Mouse (Mus musculus): ENCODE measurements around the gene Psmg3. TPM values are rescaled to one million over a fixed set of nuclear protein-coding genes. Genes with fewer than 3 reads are reported as not detected.
A peak's percentile ranks its signal among the peaks of the same experiment; 100 is the strongest.

Psmg3 gene
- 10 to 100 TPM in 1 of 2 experiments, 1 to 10 TPM in 1; 9.6 to 10.2 TPM for total RNA-seq (2021)
- long read RNA-seq, experiment 1, transcript Psmg3-201 (3 exons, 883 nt) = major isoform, 11 of 13 reads
- long read RNA-seq, experiment 1, partial matches to known transcripts = 0 of 13 reads
- long read RNA-seq, experiment 1, other reads (novel, unspliced or antisense) = 0 of 13 reads
- long read RNA-seq, experiment 2, partial matches to known transcripts = 1 of 5 reads
- long read RNA-seq, experiment 2, other reads (novel, unspliced or antisense) = 0 of 5 reads

DNA sequence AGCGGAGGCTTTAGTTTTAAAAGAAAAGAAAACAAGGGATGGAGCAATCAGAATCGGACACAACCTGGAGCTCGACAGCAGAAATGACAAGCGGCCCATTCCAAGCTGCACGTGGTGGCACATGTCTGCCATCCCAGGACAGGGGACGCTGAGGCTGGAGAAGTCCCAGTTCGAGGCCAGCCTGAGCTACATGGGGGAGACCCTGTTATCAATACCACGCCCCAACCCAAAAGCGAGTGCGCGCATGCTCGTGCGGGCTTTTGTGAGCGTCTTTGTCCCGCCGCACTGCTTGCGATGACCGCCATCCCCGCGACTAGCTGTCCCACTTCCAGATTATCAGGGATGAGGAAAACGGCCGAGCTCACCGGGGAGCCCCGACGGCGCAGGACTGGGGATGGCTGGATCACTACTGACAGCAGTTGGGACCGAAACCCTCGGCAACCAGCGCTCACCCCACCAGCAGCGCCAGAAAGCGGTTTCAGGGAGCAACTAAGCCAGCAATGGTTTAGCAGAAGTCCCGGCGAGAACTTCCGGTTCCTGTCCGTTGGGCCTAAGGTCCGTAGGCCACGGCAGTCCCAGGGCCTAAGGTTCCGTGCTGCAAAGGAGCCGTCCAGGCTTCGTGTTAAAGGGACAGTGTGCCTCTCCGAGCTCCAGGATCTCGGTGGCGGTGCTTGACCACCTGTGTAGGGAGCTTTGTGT is at the start of gene Psmg3, which contains the start of gene Gm26938:
Psmg3 (minus strand) TSS at position 529 of the 699 bp plus-strand sequence.
Gm26938 (minus strand) TSS at position 51 of the 699 bp plus-strand sequence.
- peak; percentile 82 for DNase-seq

DNA sequence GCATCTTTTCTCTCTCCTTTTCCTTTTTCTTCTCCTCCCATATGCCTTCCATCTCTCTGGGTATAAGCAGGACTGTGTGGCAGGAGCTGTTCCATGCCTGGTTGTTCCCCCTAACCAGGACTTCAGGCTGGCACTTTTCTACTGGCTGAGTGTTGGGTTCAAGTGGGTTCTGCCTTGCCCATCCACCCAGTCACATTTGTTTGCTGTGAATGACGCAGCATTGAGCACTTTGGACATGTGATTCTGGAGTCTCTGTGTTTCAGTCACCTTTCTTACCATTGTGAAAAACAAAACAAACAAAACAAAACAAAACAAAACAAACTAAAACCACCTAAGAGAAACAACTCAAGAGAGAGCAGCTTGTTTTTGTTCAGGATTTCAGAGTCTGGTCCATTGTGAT is 44.8 kb upstream of the Psmg3 start:
- no peak for DNase-seq

DNA sequence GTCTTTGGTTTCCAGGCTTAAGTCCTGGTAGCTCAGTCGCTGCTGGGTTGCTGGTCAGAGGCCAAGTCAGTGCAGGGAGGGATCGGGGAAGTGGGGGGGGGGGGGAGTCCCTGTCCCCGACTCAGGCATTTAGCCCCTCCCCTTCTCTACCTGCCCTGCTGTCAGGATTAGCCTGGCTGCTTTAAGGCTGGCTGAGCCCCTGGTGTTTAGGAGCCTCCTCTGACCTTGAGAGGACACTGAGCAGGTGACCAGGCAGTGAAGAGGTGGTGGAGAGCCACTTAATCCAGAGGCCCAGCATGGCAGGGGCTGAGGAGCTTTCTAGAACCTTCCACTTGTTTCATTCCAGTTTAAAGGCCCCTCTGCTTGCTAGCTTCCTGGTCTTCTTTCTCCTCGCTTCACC is 44.2 kb upstream of the Psmg3 start:
- DNase-seq = no peak

GRCm38 (mm10) chr5:139862759-139863158 is 36.1 kb upstream of the Psmg3 start:
- DNase-seq = peak; percentile 72

- no peak for DNase-seq
Measured at GRCm38 (mm10) chr5:139860328-139861104, 33.8 kb upstream of the Psmg3 start.

DNA sequence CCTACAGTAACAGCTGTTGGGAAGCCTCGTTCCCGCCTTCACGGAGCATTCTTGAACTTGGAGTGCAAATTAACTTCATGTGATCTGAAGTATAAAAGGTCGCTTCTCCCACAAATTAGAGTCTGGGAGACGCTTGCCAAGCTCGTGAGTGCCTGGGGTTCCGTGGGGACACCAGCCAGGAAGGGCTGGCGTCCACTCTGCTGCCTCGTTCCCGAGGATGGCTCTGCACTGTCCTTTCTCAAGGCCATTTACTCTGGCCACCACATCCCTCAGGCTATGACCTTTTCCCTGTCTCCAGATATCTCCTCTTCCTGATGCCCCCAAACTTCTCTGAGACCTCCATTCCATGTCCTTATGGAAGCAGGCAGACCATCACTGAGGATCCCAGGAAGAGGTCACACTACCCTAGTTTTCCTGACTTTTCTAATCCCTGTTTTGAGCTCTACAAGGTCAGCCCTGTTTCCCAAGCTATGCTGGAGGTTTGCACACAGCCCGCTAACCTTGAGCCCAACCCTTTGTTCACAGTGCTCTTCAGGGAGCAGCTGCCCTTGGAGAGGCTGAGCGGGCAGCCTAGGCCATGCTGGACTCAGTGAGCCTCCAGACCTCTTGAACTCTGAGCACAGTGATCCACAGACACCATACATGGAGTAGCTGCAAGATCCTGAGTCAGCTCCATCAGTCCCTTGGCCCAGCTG is 23.1 kb upstream of the Psmg3 start:
- peak; percentile 8 for DNase-seq

DNA sequence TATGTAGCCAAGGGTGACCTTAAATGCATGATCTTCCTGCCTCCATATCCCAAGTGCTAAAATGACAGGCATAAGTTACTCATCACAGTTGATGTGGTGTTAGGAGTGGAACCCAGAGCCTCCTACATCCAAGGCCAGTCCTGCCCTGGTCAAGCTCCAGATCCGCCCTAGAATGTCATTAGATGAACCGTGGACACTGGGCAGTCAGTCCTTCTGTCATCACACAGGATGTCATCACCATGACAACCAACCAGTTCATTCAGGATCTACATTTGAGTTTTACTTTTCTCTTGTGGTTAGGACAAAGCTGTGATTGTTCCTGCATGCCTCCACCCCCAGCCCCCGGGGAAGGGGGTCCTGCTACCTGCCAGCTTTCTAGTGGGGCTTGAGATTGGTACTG is 12.5 kb upstream of the Psmg3 start:
- DNase-seq = no peak

GRCm38 (mm10) chr5:139838476-139838892 is 11.8 kb upstream of the Psmg3 start:
- peak; percentile 77 for DNase-seq

DNA sequence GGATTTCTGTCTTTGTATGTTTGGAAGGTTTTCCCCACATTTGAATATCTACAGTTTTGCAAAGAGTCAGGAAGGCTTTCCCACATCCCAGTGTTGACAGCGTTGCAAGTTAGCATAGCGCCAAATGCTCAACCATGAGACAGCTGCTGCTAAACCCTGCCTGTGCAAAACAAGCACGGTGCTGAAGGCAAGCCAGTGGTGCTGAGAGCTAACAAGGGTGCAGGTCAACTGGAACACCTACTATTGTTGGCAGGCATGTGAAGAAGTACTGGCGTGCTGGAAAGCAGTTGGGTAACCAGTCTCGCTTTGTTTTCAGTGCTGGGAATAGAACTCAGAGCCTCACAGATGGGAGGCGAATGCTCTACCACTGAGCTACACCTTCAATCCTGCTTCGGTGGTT is 9.0 kb upstream of the Psmg3 start:
- no peak for DNase-seq

GRCm38 (mm10) chr5:139832125-139832524 is 5.4 kb upstream of the Psmg3 start:
- DNase-seq = no peak

DNA sequence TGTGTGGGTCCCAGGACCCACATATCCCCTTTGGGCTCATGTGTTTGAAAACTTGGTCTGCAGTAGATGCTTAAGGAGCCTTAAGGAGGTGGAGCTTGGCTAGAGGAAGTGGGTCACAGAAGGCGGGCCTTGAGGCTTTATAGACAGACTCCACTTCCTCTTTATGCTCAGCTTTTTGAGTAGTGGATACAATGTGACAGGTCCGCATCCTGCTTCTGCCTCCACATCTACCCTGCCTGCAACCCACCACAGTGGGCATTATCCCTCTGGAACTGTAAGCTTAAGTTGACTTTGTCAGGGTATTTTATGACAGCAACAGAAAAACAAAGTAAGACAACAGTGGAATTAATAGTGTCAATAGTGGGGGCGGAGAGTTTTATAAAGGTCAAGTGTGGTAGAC is 4.0 kb upstream of the Psmg3 start:
- DNase-seq = no peak

DNA sequence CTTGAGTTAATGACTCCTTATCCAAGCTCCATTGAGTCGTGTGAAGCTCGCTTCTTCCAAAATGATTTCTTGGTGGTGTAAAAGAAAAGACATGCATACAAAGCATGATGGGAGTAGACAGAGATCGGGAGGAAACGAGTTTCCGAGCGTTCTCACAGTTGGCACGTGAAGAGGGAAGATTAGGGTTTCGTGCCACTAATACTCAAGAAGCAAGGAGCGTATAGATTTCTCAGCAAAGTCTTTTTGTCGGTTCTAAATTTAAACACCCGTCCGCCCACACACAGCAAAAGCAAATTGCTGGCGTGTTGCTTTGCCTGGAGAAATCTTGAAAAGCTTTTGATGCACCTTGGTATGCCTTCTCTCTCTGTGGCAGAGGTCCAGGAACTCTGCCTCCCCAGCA is 2.7 kb upstream of the Psmg3 start:
- DNase-seq = no peak

DNA sequence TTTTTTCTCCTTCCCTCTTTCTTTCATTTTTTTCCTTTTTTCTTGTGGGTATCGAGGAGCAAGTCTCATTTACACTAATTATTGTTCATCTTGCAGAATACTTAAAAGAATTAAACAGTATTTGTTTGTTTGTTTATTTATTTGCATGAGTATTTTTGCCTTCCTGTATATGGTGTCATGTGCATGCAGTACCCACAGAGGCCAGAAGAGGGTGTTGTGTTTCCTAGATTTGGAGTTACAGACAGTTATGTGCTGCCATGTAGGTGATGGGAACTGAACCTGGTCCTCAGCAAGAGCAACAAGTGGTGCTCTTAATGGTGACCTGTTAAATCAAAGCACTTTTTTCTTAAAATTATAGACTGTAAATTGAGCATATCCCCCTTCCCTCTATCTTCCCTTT is 908 bp upstream of the Psmg3 start:
- no peak for DNase-seq

DNA sequence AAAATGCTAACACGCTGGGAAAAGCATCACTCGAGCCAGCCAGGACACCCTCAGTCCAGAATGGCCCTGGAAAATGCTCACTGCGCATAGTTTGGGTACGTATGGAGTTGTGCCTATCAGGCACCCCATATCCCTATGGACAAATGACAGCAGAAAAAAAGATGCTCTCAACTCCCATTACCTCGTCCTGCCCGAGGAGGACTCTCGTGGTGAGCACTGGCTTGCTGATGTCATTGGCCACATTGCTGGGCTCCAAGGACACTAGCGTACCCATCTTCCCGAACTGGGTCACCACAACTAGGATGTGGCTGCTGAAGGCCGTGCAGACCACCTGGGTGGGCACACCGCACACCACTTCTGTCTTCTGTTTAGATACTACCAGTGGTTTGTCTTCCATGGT is 738 bp downstream of the Psmg3 start:
- no peak for DNase-seq

DNA sequence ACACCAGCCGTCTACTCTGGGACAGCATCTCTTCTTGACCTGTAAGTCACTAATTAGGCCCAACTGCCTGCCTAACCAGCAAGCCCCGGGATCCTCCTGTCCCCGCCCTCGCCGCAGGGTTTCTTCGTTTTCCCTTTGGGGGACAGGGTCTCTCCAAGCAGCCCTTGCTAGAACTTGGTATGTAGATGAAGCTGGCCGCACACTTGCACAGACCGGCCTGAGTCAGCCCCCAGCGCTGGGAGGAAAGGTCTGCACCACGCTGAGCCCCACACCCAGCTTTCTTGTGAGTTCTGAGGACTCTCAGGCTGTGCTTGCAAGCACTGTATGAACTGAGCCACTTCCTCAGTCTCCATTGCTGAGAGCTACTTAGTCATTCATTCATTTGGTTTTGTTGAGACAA is 2.2 kb downstream of the Psmg3 start:
- no peak for DNase-seq

GRCm38 (mm10) chr5:139821466-139822459 is 4.9 kb downstream of the Psmg3 start:
- DNase-seq = no peak

DNA sequence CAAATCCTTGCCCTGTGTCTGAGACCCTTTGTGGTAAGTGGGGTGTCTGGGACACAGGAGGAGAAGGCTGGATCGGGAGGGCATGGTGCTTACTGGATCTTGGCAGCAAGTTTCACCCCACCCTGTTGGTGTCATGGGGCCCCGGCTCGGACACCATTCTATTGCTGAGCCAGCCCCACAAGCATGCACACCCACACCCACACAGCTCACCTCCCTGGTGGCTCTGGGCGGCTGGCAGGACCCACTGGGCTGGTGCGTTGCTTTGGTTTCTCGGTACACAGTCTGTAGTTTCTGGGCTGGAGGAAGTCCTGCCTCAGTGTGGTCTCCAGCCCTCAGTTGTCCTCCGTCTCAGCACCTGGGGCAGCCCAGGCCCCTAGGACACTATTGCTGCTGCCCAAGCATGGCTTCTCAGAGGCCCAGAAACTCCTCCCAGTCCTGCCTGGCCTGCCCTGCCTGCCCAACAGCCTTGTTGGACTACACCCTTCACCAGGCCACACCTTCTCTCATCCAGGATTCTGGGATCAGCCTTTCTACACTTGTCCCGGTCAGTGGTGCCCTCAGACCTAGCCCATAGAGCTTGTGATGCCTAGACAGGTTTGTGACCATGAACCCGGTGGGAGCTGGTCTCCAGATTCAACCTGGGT is 7.0 kb downstream of the Psmg3 start, which contains the start of gene Tmem184a:
Tmem184a (minus strand) TSS at position 380 of the 644 bp plus-strand sequence.
- no peak for DNase-seq

- no peak for DNase-seq
Measured at GRCm38 (mm10) chr5:139818801-139819200, 7.9 kb downstream of the Psmg3 start.

- no peak for DNase-seq
Measured at GRCm38 (mm10) chr5:139818056-139818455, 8.6 kb downstream of the Psmg3 start.

DNA sequence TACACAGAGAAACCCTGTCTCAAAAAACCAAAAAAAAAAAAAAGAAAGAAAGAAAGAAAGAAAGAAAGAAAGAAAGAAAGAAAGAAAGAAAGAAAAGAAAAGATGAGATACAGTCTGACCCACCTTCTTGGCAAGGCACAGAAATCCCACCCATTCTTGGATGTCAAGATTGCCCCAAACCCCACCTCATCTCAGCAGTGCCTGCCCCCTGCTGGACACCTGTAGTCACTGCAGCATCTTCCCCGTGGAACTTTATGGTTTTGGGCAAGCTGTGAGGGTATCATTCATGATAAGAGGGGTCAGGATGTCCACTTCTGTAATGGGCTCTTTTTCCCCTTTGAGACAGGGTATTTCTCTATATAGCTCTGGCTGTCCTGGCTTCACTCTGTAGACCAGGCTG is 9.4 kb downstream of the Psmg3 start:
- no peak for DNase-seq

- no peak for DNase-seq
Measured at GRCm38 (mm10) chr5:139816445-139816844, 10.2 kb downstream of the Psmg3 start.

Data from gastrocnemius, postnatal 10 days (tissue).